Mouse (Mus musculus) gastrocnemius, adult 2 months (tissue): Measurements from ENCODE around the gene Klhl18. TPM values are rescaled to one million over a fixed set of nuclear protein-coding genes. Genes with fewer than 3 reads are reported as not detected.
A peak's percentile ranks its signal among the peaks of the same experiment; 100 is the strongest.

Experiments
- DNase-seq: peaks from one replicate; pipeline ENCODE4 v3.0.0; 2022
- H3K27ac ChIP-seq: fragments of 200-600 bp; 2 replicates; pipeline ENCODE4 v1.8.1; 2022; ENCODE audit warnings: mild to moderate bottlenecking
- H3K4me3 ChIP-seq: fragments of 200-600 bp; 2 replicates; pipeline ENCODE4 v1.8.1; 2022; ENCODE audit warnings: mild to moderate bottlenecking, moderate library complexity
- CTCF ChIP-seq: fragments of 200-600 bp; IDR thresholded peaks from 2 replicates; pipeline ENCODE4 v1.8.1; 2022; ENCODE audit warnings: antibody characterized with exemption, mild to moderate bottlenecking, moderate library complexity
- intact Hi-C: fragments of 180-260 bp; cut with DNase I; formaldehyde crosslinking; loops from one replicate; pipeline ENCODE4 v1.15.1; 2025
- long read RNA-seq, 2 experiments: library from polyadenylated mRNA; stranded (forward); transcript quantifications; one replicate each; pipeline ENCODE4 v2.0.0; 2021
- total RNA-seq, 2 experiments: library from RNA; stranded (reverse); gene quantifications; 2 replicates each; pipeline ENCODE4 v1.2.3; 2021

Klhl18 gene
- total RNA-seq, result 1 to 10 TPM; 7.2 to 8.6 TPM
- long read RNA-seq, experiment 1, full-length matches to known transcripts, result 7 of 7 reads
- long read RNA-seq, experiment 1, partial matches to known transcripts, result 0 of 7 reads
- long read RNA-seq, experiment 1, other reads (novel, unspliced or antisense), result 0 of 7 reads
- long read RNA-seq, experiment 2, full-length matches to known transcripts, result 2 of 6 reads
- long read RNA-seq, experiment 2, partial matches to known transcripts, result 1 of 6 reads
- long read RNA-seq, experiment 2, other reads (novel, unspliced or antisense), result 3 of 6 reads

GRCm38 (mm10) chr9:110476124-110477091, at the start of gene Klhl18, which contains the start of gene Kif9:
TSS of gene Klhl18 (minus strand) at chr9:110476694.
TSS of gene Kif9 (plus strand) at chr9:110476958.
- peak within 1 kb of the TSS; percentile 96 for H3K27ac ChIP-seq
- TF ChIP-seq CTCF, result no peak; the same call in 1 of the 2 replicates
- intact Hi-C loops, result loop anchor here (2.0 kb wide), 1 partner anchor 56 kb away; the partner anchor contains the start of gene Setd2
- peak within 1 kb of the TSS; percentile 80 for H3K4me3 ChIP-seq
- peak; percentile 98 for DNase-seq

DNA sequence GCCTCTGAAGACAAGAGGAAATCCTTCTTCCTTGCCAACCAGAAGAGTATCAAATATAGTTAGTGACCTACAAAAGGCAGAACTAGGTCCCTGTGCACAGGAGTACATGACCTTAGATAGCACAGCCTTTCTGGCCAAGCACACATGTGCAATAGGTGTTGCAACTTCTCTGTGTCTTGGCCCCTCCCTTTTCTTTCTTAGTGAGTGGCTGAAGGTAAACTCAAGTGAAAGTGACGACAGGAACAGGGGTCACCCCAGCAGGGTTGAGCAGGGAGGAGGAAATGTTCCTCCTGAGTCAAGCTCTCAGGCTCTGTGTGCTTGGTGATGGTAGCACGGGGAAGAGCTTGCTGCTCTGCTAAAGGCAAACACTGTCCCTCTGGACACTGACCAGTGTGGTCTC, 49.2 kb upstream of the Klhl18 start:
- DNase-seq, result no peak
- TF ChIP-seq CTCF, result no peak
- intact Hi-C loops, result no loop called here
- Histone ChIP-seq H3K27ac (no peak overlapping the region), H3K4me3 (no peak overlapping the region)

DNA sequence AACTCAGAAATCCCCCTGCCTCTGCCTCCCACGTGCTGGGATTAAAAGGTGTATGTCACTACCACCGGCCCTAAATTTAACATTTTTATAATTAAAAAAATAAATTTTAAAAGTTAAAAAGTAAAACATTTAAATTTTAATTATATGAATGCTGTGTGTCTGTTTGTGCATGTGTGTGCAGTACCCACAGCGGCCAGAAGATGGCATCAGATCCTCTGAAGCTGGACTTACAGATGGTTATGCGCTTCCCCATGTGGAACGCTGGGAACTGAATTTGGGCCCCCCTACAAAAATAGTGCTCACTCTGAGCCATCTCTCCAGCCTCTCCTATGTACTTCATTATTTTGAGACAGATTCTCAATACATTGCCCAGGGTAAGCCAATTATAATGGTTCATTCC, 14.4 kb upstream of the Klhl18 start:
- intact Hi-C loops, result no loop called here
- DNase-seq, result no peak
- H3K4me3 ChIP-seq, result no peak overlapping the region
- no peak overlapping the region for H3K27ac ChIP-seq
- peak; percentile 44; the same call in 1 of the 2 replicates for TF ChIP-seq CTCF

- TF ChIP-seq CTCF, result no peak
- no peak for DNase-seq
- no peak overlapping the region for H3K27ac ChIP-seq
- intact Hi-C loops, result no loop called here
- H3K4me3 ChIP-seq, result no peak overlapping the region
Observed at GRCm38 (mm10) chr9:110488841-110489240, 12.3 kb upstream of the Klhl18 start.

- no peak for DNase-seq
- H3K4me3 ChIP-seq, result no peak overlapping the region
- no peak overlapping the region for H3K27ac ChIP-seq
- TF ChIP-seq CTCF, result no peak
- intact Hi-C loops, result no loop called here
Observed at GRCm38 (mm10) chr9:110478639-110479038, 2.1 kb upstream of the Klhl18 start.

GRCm38 (mm10) chr9:110477951-110478350, 1.5 kb upstream of the Klhl18 start:
- intact Hi-C loops, result loop anchor here (2.0 kb wide), 1 partner anchor 55 kb away; the partner anchor contains the start of gene Setd2

DNA sequence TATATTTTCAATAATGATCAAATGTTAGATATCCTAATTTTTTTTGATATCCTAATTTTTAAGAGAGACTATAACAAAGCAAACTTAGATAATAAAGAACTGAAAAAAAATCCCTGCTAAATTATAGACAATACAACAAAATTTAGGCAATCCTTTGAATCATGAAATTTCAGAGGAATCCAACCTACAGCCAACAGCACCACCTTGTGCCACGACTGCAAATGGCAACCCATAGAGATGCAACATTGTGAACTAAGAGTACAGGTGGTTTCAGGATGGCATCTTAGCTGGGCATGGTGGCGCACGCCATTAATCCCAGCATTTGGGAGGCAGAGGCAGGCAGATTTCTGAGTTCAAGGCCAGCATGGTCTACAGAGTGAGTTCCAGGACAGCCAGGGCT, 10.3 kb downstream of the Klhl18 start:
- intact Hi-C loops, result no loop called here
- DNase-seq, result no peak
- no peak overlapping the region for H3K27ac ChIP-seq
- H3K4me3 ChIP-seq, result no peak overlapping the region
- TF ChIP-seq CTCF, result peak; percentile 43

More at GRCm38 (mm10) chr9:110477951-110478350, 1.5 kb upstream of the Klhl18 start:
- no peak for TF ChIP-seq CTCF
- no peak overlapping the region for H3K27ac ChIP-seq
- H3K4me3 ChIP-seq, result no peak overlapping the region
- DNase-seq, result no peak

GRCm38 (mm10) chr9:110465336-110465735, 11.2 kb downstream of the Klhl18 start:
- Histone ChIP-seq H3K4me3 (no peak overlapping the region), H3K27ac (no peak overlapping the region)
- DNase-seq, result no peak
- TF ChIP-seq CTCF, result no peak
- intact Hi-C loops, result no loop called here

- no peak for DNase-seq
- intact Hi-C loops, result no loop called here
- H3K4me3 ChIP-seq, result no peak overlapping the region
- no peak for TF ChIP-seq CTCF
- H3K27ac ChIP-seq, result no peak overlapping the region
Observed at GRCm38 (mm10) chr9:110463983-110464591, 12.4 kb downstream of the Klhl18 start.

DNA sequence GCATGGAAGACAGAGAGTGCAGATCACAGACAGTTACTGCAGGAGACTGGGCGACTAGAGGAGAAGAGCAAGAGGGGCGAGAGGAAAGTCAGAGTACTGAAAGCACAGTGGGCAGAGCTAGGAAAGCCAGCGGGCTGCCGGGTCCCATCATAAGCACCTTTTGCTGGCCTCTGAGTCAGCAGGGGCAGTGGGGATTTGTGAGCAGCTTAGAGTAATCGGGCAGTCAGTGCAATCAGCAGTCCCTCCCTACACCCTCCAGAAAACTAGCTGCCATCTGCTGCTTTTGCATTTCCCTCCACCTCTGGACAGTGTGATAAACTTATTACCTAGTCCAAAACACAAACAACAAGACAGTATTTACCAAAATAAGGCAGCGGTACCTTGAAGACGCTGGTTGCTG, 14.2 kb downstream of the Klhl18 start:
- intact Hi-C loops, result no loop called here
- no peak for DNase-seq

GRCm38 (mm10) chr9:110460884-110461815, 15.3 kb downstream of the Klhl18 start:
- intact Hi-C loops, result no loop called here
- TF ChIP-seq CTCF, result no peak
- DNase-seq, result no peak
- Histone ChIP-seq H3K27ac (no peak overlapping the region), H3K4me3 (no peak overlapping the region)

More for the DNA sequence above, 14.2 kb downstream of the Klhl18 start:
- TF ChIP-seq CTCF, result no peak
- Histone ChIP-seq H3K4me3 (no peak overlapping the region), H3K27ac (no peak overlapping the region)
